Mouse (Mus musculus): ENCODE measurements at regions not wholly inside any gene's neighbourhood (a gene's known extent, or its start where the extent isn't known, plus 50 kb on each side); places are given as distances from the start of the nearest gene placed in this dataset.

- no peak overlapping the region for H3K4me3 ChIP-seq (ENCODE audit: low read depth, low read length)
- no peaks in the 10 kb centered on the region for H3K4me1 ChIP-seq (replicated peaks; ENCODE audit: control insufficient read depth, insufficient read depth, low read length)
- no peak overlapping the region for H3K27ac ChIP-seq (ENCODE audit: low read depth, low read length)
- no peak for TF ChIP-seq CTCF (IDR thresholded peaks at IDR 0.05; ENCODE audit: low read depth)
- H3K4me2 ChIP-seq (replicated peaks; ENCODE audit: low read depth), result no peak overlapping the region
- H3K9ac ChIP-seq (ENCODE audit: low read depth, low read length), result no peak overlapping the region
- no peaks in the 10 kb centered on the region for H3K36me3 ChIP-seq (ENCODE audit: control insufficient read depth, insufficient read depth)
- no peaks in the 10 kb centered on the region for H3K27me3 ChIP-seq (replicated peaks; ENCODE audit: control insufficient read depth, insufficient read depth, low read length)
- no peak for ATAC-seq
- whole genome bisulfite sequencing, result 56% methylated on average over 5 of the region's 5 CpGs
- no peaks in the 10 kb centered on the region for H3K9me3 ChIP-seq (ENCODE audit: control insufficient read depth)
Measured at GRCm38 (mm10) chr14:99449112-99449511, 150.6 kb downstream of the Klf5 start.

- no peak overlapping the region for H3K27ac ChIP-seq (ENCODE audit: low read depth, low read length)
- no peak for ATAC-seq
Measured at GRCm38 (mm10) chr14:99449870-99450269, 151.4 kb downstream of the Klf5 start.

GRCm38 (mm10) chr14:99451110-99451795 is 152.8 kb downstream of the Klf5 start:
- no peaks in the 10 kb centered on the region for H3K27me3 ChIP-seq (replicated peaks; ENCODE audit: control insufficient read depth, insufficient read depth, low read length)
- peak overlapping the region; percentile 15; the same call in 1 of the 2 replicates for H3K27ac ChIP-seq (ENCODE audit: low read depth, low read length)
- no peak overlapping the region for H3K4me3 ChIP-seq (ENCODE audit: low read depth, low read length)
- no peak overlapping the region for H3K9ac ChIP-seq (ENCODE audit: low read depth, low read length)
- 63% methylated on average over 11 of the region's 11 CpGs for WGBS
- H3K4me1 ChIP-seq (replicated peaks; ENCODE audit: control insufficient read depth, insufficient read depth, low read length), result no peaks in the 10 kb centered on the region
- no peak for TF ChIP-seq CTCF (IDR thresholded peaks at IDR 0.05; ENCODE audit: low read depth)
- no peak overlapping the region for H3K4me2 ChIP-seq (replicated peaks; ENCODE audit: low read depth)
- no peaks in the 10 kb centered on the region for H3K9me3 ChIP-seq (ENCODE audit: control insufficient read depth)
- ATAC-seq, result peak; percentile 90
- no peaks in the 10 kb centered on the region for H3K36me3 ChIP-seq (ENCODE audit: control insufficient read depth, insufficient read depth)

More at GRCm38 (mm10) chr14:99449870-99450269, 151.4 kb downstream of the Klf5 start:
- no peak overlapping the region for H3K9ac ChIP-seq (ENCODE audit: low read depth, low read length)
- H3K4me2 ChIP-seq (replicated peaks; ENCODE audit: low read depth), result no peak overlapping the region
- H3K9me3 ChIP-seq (ENCODE audit: control insufficient read depth), result no peaks in the 10 kb centered on the region
- no peak overlapping the region for H3K4me3 ChIP-seq (ENCODE audit: low read depth, low read length)
- no peaks in the 10 kb centered on the region for H3K27me3 ChIP-seq (replicated peaks; ENCODE audit: control insufficient read depth, insufficient read depth, low read length)
- H3K4me1 ChIP-seq (replicated peaks; ENCODE audit: control insufficient read depth, insufficient read depth, low read length), result no peaks in the 10 kb centered on the region
- no peaks in the 10 kb centered on the region for H3K36me3 ChIP-seq (ENCODE audit: control insufficient read depth, insufficient read depth)
- TF ChIP-seq CTCF (IDR thresholded peaks at IDR 0.05; ENCODE audit: low read depth), result no peak
- 94% methylated on average over 5 of the region's 5 CpGs for WGBS

- Histone ChIP-seq H3K27ac (ENCODE audit: low read depth, low read length) (no peak overlapping the region), H3K9me3 (ENCODE audit: control insufficient read depth) (no peaks in the 10 kb centered on the region), H3K27me3 (replicated peaks; ENCODE audit: control insufficient read depth, insufficient read depth, low read length) (no peaks in the 10 kb centered on the region), H3K36me3 (ENCODE audit: control insufficient read depth, insufficient read depth) (no peaks in the 10 kb centered on the region), H3K9ac (ENCODE audit: low read depth, low read length) (no peak overlapping the region), H3K4me2 (replicated peaks; ENCODE audit: low read depth) (no peak overlapping the region), H3K4me1 (replicated peaks; ENCODE audit: control insufficient read depth, insufficient read depth, low read length) (no peaks in the 10 kb centered on the region), H3K4me3 (ENCODE audit: low read depth, low read length) (no peak overlapping the region)
- ATAC-seq, result no peak
- 88% methylated on average over 12 of the region's 12 CpGs for WGBS
- TF ChIP-seq CTCF (IDR thresholded peaks at IDR 0.05; ENCODE audit: low read depth), result no peak
Measured at GRCm38 (mm10) chr14:99453916-99454315, 155.4 kb downstream of the Klf5 start.

- H3K9ac ChIP-seq (ENCODE audit: low read depth, low read length), result no peak overlapping the region
- H3K27me3 ChIP-seq (replicated peaks; ENCODE audit: control insufficient read depth, insufficient read depth, low read length), result no peaks in the 10 kb centered on the region
- no peak overlapping the region for H3K27ac ChIP-seq (ENCODE audit: low read depth, low read length)
- 93% methylated on average over 10 of the region's 10 CpGs for WGBS
- TF ChIP-seq CTCF (IDR thresholded peaks at IDR 0.05; ENCODE audit: low read depth), result no peak
- no peak overlapping the region for H3K4me2 ChIP-seq (replicated peaks; ENCODE audit: low read depth)
- H3K4me1 ChIP-seq (replicated peaks; ENCODE audit: control insufficient read depth, insufficient read depth, low read length), result no peaks in the 10 kb centered on the region
- ATAC-seq, result no peak
- no peaks in the 10 kb centered on the region for H3K9me3 ChIP-seq (ENCODE audit: control insufficient read depth)
- H3K36me3 ChIP-seq (ENCODE audit: control insufficient read depth, insufficient read depth), result no peaks in the 10 kb centered on the region
- no peak overlapping the region for H3K4me3 ChIP-seq (ENCODE audit: low read depth, low read length)
Measured at GRCm38 (mm10) chr14:99456555-99456954, 158.1 kb downstream of the Klf5 start.

GRCm38 (mm10) chr14:99457573-99457972 is 159.1 kb downstream of the Klf5 start:
- no peak overlapping the region for H3K27ac ChIP-seq (ENCODE audit: low read depth, low read length)
- no peaks in the 10 kb centered on the region for H3K4me1 ChIP-seq (replicated peaks; ENCODE audit: control insufficient read depth, insufficient read depth, low read length)
- TF ChIP-seq CTCF (IDR thresholded peaks at IDR 0.05; ENCODE audit: low read depth), result no peak
- H3K9ac ChIP-seq (ENCODE audit: low read depth, low read length), result no peak overlapping the region
- ATAC-seq, result no peak
- no peaks in the 10 kb centered on the region for H3K27me3 ChIP-seq (replicated peaks; ENCODE audit: control insufficient read depth, insufficient read depth, low read length)
- no peak overlapping the region for H3K4me3 ChIP-seq (ENCODE audit: low read depth, low read length)
- no peaks in the 10 kb centered on the region for H3K36me3 ChIP-seq (ENCODE audit: control insufficient read depth, insufficient read depth)
- H3K9me3 ChIP-seq (ENCODE audit: control insufficient read depth), result no peaks in the 10 kb centered on the region
- WGBS, result 89% methylated on average over 6 of the region's 6 CpGs
- no peak overlapping the region for H3K4me2 ChIP-seq (replicated peaks; ENCODE audit: low read depth)

Data from intestine, postnatal 0 days (tissue).